Mouse (Mus musculus) neural tube, embryonic 14.5 days (tissue): ENCODE data around the gene 1110032F04Rik. TPM values are rescaled to one million over a fixed set of nuclear protein-coding genes. Genes with fewer than 3 reads are reported as not detected.

Experiments used
- ATAC-seq: fragments of 200-750 bp; cut with Nextera tagmentation; 2 replicates; pipeline ENCODE4 v1.8.0; 2017; ENCODE audit warnings: low read depth, mild to moderate bottlenecking, moderate TSS enrichment, moderate library complexity
- H3K27ac ChIP-seq: fragments of 300-500 bp; sonication (generic); 2 replicates; pipeline ENCODE4 v1.5.1; 2014; ENCODE audit warnings: low read depth, mild to moderate bottlenecking, control low read depth, low read length, moderate library complexity, mixed read lengths
- H3K27me3 ChIP-seq: fragments of 300-500 bp; sonication (generic); 2 replicates; pipeline ENCODE4 v1.6.1; 2014; ENCODE audit warnings: low read length; ENCODE audit not compliant: control insufficient read depth, insufficient read depth
- H3K36me3 ChIP-seq: fragments of 300-500 bp; sonication (generic); 2 replicates; pipeline ENCODE4 v1.6.1; 2014; ENCODE audit warnings: low read length, mixed read lengths; ENCODE audit not compliant: control insufficient read depth, insufficient read depth
- H3K4me1 ChIP-seq: fragments of 300-500 bp; sonication (generic); 2 replicates; pipeline ENCODE4 v1.6.1; 2014; ENCODE audit warnings: low read length; ENCODE audit not compliant: control insufficient read depth, insufficient read depth
- H3K4me2 ChIP-seq: fragments of 300-500 bp; sonication (generic); 2 replicates; pipeline ENCODE4 v1.6.1; 2014; ENCODE audit warnings: mild to moderate bottlenecking, low read depth, low read length, control low read depth
- H3K4me3 ChIP-seq: fragments of 300-500 bp; sonication (generic); 2 replicates; pipeline ENCODE4 v1.5.1; 2014; ENCODE audit warnings: low read depth, low read length, control low read depth, mixed read lengths
- H3K9ac ChIP-seq: fragments of 300-500 bp; sonication (generic); replicated peaks from 2 replicates; pipeline ENCODE4 v1.6.1; 2014; ENCODE audit warnings: low read depth, mild to moderate bottlenecking, control low read depth, low read length, mixed read lengths
- H3K9me3 ChIP-seq: fragments of 300-500 bp; sonication (generic); 2 replicates; pipeline ENCODE4 v1.6.1; 2016; ENCODE audit warnings: low read length; ENCODE audit not compliant: control insufficient read depth
- WGBS: fragments of 180-500 bp; shearing (Covaris S2); extraction: QIAGEN DNeasy Blood & Tissue Kit; methylation state at CpG from one replicate; pipeline ENCODE4 v1.1.7; 2014; 5-methylcytosine and 5-hydroxymethylcytosine counted together
- polyA plus RNA-seq: library from polyadenylated mRNA; unstranded; fragments of >200 nt; fragmentation: Nextera tagmentation; extraction: Ambion mirVana; gene quantifications from 2 replicates; pipeline ENCODE4 v1.2.1, GENCODE M21; 2014

The 1110032F04Rik gene
- polyA plus RNA-seq, 1 experiment from 2014 or later: 5.3 TPM

DNA sequence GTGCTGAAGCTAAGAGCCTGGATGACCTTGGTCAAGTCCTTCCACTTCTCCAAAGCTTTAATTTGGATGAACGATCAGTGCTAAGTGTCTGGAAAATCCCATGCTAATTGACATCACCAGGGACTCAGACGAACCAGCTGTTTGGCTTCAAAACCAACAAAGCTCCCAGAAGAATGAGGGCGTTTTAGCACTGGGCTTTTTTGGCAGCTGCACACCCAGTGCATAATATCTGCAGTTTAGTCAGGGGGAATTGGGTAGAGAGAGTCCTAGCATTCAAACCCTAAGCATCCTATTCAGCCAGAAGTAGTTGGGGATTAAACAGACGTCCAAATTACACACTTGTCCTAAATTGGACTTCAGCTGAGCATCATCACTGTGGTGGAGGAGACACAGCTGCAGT, 29.2 kb upstream of the 1110032F04Rik start:
- 39% methylated on average over 4 of the region's 4 CpGs for WGBS
- H3K4me1 ChIP-seq: no peaks in the 10 kb centered on the region
- no peaks in the 10 kb centered on the region for H3K9me3 ChIP-seq
- H3K36me3 ChIP-seq: no peaks in the 10 kb centered on the region
- H3K9ac ChIP-seq: no peak overlapping the region
- H3K27me3 ChIP-seq: no peaks in the 10 kb centered on the region
- no peak overlapping the region for H3K27ac ChIP-seq
- no peak for ATAC-seq
- no peak overlapping the region for H3K4me2 ChIP-seq
- no peak overlapping the region for H3K4me3 ChIP-seq

DNA sequence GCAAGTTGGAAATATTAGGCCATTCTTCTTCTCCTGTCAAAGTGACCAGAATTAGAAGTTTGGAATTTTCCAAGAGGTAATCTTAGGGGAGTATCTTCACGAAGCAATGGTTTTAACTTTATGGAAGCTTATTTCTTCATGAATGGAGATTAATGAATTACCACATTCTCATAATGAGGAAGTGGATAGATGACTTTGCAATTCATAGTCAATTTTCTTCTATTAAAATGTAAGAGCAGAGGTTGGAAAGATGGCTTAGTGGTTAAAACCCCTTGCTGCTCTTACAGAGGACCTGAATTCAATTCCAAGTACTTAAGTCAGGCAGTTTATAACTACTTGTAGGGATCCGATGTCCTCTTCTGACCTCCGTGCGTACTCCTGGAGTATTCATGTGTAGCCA, 25.4 kb upstream of the 1110032F04Rik start:
- Histone ChIP-seq H3K36me3 (no peaks in the 10 kb centered on the region), H3K27me3 (no peaks in the 10 kb centered on the region), H3K4me1 (no peaks in the 10 kb centered on the region), H3K4me3 (no peak overlapping the region), H3K9ac (no peak overlapping the region), H3K4me2 (no peak overlapping the region), H3K27ac (no peak overlapping the region), H3K9me3 (no peaks in the 10 kb centered on the region)
- 96% methylated on average over 4 of the region's 4 CpGs for WGBS
- ATAC-seq: no peak

GRCm38 (mm10) chr3:68848323-68848722, 21.1 kb upstream of the 1110032F04Rik start:
- no peaks in the 10 kb centered on the region for H3K9me3 ChIP-seq
- no peak overlapping the region for H3K4me2 ChIP-seq
- H3K4me3 ChIP-seq: no peak overlapping the region
- ATAC-seq: no peak
- H3K27me3 ChIP-seq: no peaks in the 10 kb centered on the region
- H3K9ac ChIP-seq: no peak overlapping the region
- WGBS: 60% methylated on average over 3 of the region's 3 CpGs
- no peaks in the 10 kb centered on the region for H3K36me3 ChIP-seq
- H3K4me1 ChIP-seq: no peaks in the 10 kb centered on the region
- no peak overlapping the region for H3K27ac ChIP-seq

- Histone ChIP-seq H3K36me3 (no peaks in the 10 kb centered on the region), H3K4me1 (no peaks in the 10 kb centered on the region), H3K9ac (no peak overlapping the region), H3K27me3 (no peaks in the 10 kb centered on the region), H3K4me2 (no peak overlapping the region), H3K9me3 (no peaks in the 10 kb centered on the region), H3K27ac (no peak overlapping the region), H3K4me3 (no peak overlapping the region)
- ATAC-seq: no peak
- 92% methylated on average over 1 of the region's 1 CpGs for WGBS
Observed at GRCm38 (mm10) chr3:68852414-68852813, 17.0 kb upstream of the 1110032F04Rik start.

- Histone ChIP-seq H3K4me2 (peak overlapping the region; percentile 97), H3K36me3 (no peaks in the 10 kb centered on the region), H3K9me3 (no peaks in the 10 kb centered on the region), H3K4me3 (peak overlapping the region; percentile 73), H3K9ac (peak overlapping the region; percentile 78), H3K27ac (peak overlapping the region; percentile 64), H3K27me3 (peaks cover 4% of the 10 kb centered on the region; the same call in 1 of the 2 replicates), H3K4me1 (0 out of 2 replicates have a peak, but pooled peaks cover 3% of the 10 kb centered on the region)
- peak; percentile 86 for ATAC-seq
- under 1% methylated on average over 74 of the region's 96 CpGs for WGBS
Observed at GRCm38 (mm10) chr3:68869691-68870567, 543 bp downstream of the 1110032F04Rik start.

DNA sequence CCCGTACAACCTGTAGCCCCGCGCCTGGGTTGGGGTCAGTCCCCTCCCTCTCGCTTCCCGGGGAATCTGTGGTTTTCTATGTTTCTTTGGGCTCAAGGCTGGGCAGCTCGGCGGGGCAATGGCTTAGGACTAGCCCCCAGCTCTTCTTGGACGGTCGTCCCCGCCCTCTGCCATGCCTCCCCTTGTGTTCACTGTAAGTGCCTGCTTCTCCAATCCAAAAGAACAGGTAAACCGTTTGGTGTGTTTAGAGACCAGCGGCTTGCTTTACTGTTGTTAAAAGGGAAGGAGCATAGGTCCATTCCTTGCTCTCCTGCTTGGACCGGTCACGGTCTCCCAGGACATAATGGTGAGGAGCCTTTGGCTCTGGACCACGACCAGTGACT, 1.2 kb downstream of the 1110032F04Rik start:
- H3K36me3 ChIP-seq: no peaks in the 10 kb centered on the region
- peaks cover 4% of the 10 kb centered on the region; the same call in 1 of the 2 replicates for H3K27me3 ChIP-seq
- 0 out of 2 replicates have a peak, but pooled peaks cover 3% of the 10 kb centered on the region for H3K4me1 ChIP-seq
- peak overlapping the region; percentile 97 for H3K4me2 ChIP-seq
- no peaks in the 10 kb centered on the region for H3K9me3 ChIP-seq
- peak overlapping the region; percentile 73 for H3K4me3 ChIP-seq
- no peak overlapping the region for H3K27ac ChIP-seq
- WGBS: 3% methylated on average over 15 of the region's 15 CpGs
- no peak for ATAC-seq
- peak overlapping the region; percentile 78 for H3K9ac ChIP-seq

DNA sequence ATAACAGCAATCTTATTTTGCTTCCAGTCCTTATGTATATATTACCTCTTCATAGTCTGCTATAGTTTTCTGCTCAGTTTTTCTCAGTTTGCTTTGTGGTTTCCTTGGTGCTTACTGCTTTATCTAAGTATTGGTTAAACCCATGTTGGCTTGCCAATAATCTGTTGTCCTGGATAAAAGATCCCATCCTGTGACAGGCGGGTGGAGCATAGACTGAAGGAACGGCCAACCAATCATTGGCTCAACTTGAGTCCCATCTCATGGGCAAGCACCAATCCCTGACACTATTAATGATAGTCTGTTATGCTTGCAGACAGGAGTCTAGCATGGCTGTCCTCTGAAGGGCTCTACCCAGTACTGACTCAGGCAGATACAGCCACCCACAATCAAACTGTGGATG, 4.7 kb downstream of the 1110032F04Rik start:
- Histone ChIP-seq H3K27me3 (peaks cover 3% of the 10 kb centered on the region; the same call in 1 of the 2 replicates), H3K36me3 (no peaks in the 10 kb centered on the region), H3K9ac (no peak overlapping the region), H3K4me1 (no peaks in the 10 kb centered on the region), H3K27ac (no peak overlapping the region), H3K4me2 (no peak overlapping the region), H3K4me3 (no peak overlapping the region), H3K9me3 (no peaks in the 10 kb centered on the region)
- 97% methylated on average over 2 of the region's 2 CpGs for WGBS
- no peak for ATAC-seq

GRCm38 (mm10) chr3:68886845-68887244, 17.5 kb downstream of the 1110032F04Rik start:
- H3K27me3 ChIP-seq: no peaks in the 10 kb centered on the region
- no peak for ATAC-seq
- no peaks in the 10 kb centered on the region for H3K9me3 ChIP-seq
- no peak overlapping the region for H3K4me2 ChIP-seq
- H3K4me1 ChIP-seq: no peaks in the 10 kb centered on the region
- H3K9ac ChIP-seq: no peak overlapping the region
- H3K36me3 ChIP-seq: no peaks in the 10 kb centered on the region
- WGBS: 83% methylated on average over 5 of the region's 5 CpGs
- no peak overlapping the region for H3K27ac ChIP-seq
- no peak overlapping the region for H3K4me3 ChIP-seq

DNA sequence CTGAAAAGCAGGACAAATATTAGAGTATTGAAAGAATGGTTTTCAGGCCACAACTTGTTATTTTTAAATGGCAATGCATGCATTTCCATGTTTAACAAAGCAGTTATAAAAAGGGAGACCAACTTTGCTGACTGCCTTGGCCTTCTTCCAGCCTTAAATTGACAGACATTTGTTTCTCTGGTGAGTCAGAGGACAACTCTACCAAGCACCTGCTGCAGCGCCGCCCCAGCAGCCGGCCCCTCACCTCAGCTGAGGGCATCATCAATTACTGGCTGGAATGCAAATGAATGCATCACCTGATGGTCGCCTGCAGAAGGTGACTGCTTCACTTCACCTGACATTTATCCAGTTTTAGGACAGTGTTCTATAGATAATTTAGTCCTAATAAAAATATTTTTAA, 26.0 kb downstream of the 1110032F04Rik start:
- WGBS: 63% methylated on average over 4 of the region's 4 CpGs
- no peak for ATAC-seq
- H3K27ac ChIP-seq: no peak overlapping the region

More for the DNA sequence above, 26.0 kb downstream of the 1110032F04Rik start:
- no peaks in the 10 kb centered on the region for H3K9me3 ChIP-seq
- H3K9ac ChIP-seq: no peak overlapping the region
- no peak overlapping the region for H3K4me3 ChIP-seq
- H3K4me1 ChIP-seq: no peaks in the 10 kb centered on the region
- H3K4me2 ChIP-seq: no peak overlapping the region
- H3K36me3 ChIP-seq: no peaks in the 10 kb centered on the region
- H3K27me3 ChIP-seq: no peaks in the 10 kb centered on the region
